Mouse (Mus musculus) kidney, postnatal 0 days (tissue): ENCODE results near the gene Hgf. TPM values are rescaled to one million over a fixed set of nuclear protein-coding genes. Genes with fewer than 3 reads are reported as not detected.
A peak's percentile ranks its signal among the peaks of the same experiment; 100 is the strongest.

Experiments
- ATAC-seq: fragments of 200-750 bp; cut with Nextera tagmentation; replicated peaks from 2 replicates; pipeline ENCODE4 v1.8.0; 2017; ENCODE audit warnings: low read depth, moderate number of reproducible peaks, moderate TSS enrichment, moderate library complexity; ENCODE audit not compliant: low FRiP score
- DNase-seq: peaks from one replicate; pipeline ENCODE4 v3.0.0-alpha.2; 2016; ENCODE audit warnings: low spot score
- H3K27ac ChIP-seq: fragments of 300-500 bp; sonication (generic); 2 replicates; pipeline ENCODE4 v1.5.1; 2014; ENCODE audit warnings: mild to moderate bottlenecking
- H3K27me3 ChIP-seq: fragments of 300-500 bp; sonication (generic); 2 replicates; pipeline ENCODE4 v1.6.1; 2014; ENCODE audit warnings: low read length, mixed read lengths; ENCODE audit not compliant: insufficient read depth
- H3K36me3 ChIP-seq: fragments of 300-500 bp; sonication (generic); 2 replicates; pipeline ENCODE4 v1.6.1; 2014; ENCODE audit warnings: low read length, mixed read lengths; ENCODE audit not compliant: insufficient read depth
- H3K4me1 ChIP-seq: fragments of 300-500 bp; sonication (generic); replicated peaks from 2 replicates; pipeline ENCODE4 v1.6.1; 2014; ENCODE audit warnings: antibody characterized with exemption, low read length, mixed read lengths; ENCODE audit not compliant: insufficient read depth
- H3K4me2 ChIP-seq: fragments of 300-500 bp; sonication (generic); 2 replicates; pipeline ENCODE4 v1.6.1; 2014; ENCODE audit warnings: mild to moderate bottlenecking, low read length, moderate library complexity, mixed read lengths
- H3K4me3 ChIP-seq: fragments of 300-500 bp; sonication (generic); replicated peaks from 2 replicates; pipeline ENCODE4 v1.5.1; 2014; ENCODE audit warnings: low read depth, low read length
- H3K9ac ChIP-seq: fragments of 300-500 bp; sonication (generic); 2 replicates; pipeline ENCODE4 v1.6.1; 2014; ENCODE audit warnings: low read depth, low read length
- H3K9me3 ChIP-seq: fragments of 300-500 bp; sonication (generic); replicated peaks from 2 replicates; pipeline ENCODE4 v1.6.1; 2016; ENCODE audit warnings: low read length, inconsistent platforms, mixed read lengths
- CTCF ChIP-seq: IDR thresholded peaks from 2 replicates; pipeline ENCODE4 v1.5.1; 2016; ENCODE audit warnings: antibody characterized with exemption, low read depth, mild to moderate bottlenecking, moderate library complexity
- WGBS: fragments of 180-500 bp; shearing (Covaris S2); extraction: QIAGEN DNeasy Blood & Tissue Kit; methylation state at CpG from one replicate; pipeline ENCODE4 v1.1.7; 2014; 5-methylcytosine and 5-hydroxymethylcytosine counted together
- polyA plus RNA-seq: library from polyadenylated mRNA; unstranded; fragments of >200 nt; fragmentation: Nextera tagmentation; extraction: Ambion mirVana; gene quantifications from 2 replicates; pipeline ENCODE4 v1.2.1, GENCODE M21; 2015

Gene Hgf
- 1.8 and 1.9 TPM in 2 replicates for polyA plus RNA-seq

DNA sequence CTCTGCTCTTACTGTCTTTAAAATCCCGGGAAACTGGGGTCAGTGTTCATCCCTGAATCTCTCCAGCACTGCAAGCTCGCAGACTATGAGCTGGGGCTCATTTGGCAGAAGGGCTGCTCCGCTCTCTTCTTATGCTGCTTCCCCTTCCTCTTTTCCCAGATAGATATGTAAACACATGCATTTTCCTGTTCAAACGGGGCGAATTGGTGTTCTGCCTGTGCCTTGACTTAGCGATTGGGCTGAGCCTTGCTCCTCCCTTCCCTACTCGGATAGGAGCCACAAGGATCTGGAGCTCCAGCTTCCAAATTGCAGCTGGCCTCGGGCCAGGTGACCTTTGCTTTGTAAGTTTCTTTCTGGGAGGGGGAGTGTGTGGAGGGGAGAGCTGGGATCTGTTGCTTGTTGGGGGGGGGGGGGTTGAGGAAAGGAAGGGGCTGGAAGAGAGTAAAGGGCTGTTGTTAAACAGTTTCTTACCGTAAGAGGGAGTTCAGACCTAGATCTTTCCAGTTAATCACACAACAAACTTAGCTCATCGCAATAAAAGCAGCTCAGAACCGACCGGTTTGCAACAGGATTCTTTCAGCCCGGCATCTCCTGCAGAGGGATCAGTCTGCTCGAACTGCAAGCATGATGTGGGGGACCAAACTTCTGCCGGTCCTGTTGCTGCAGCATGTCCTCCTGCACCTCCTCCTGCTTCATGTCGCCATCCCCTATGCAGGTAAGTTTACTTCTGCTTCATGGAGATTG lies at the start of gene Hgf:
Gene Hgf, plus strand, starts transcription at position 192 of the 744 bp plus-strand sequence.
- no peak within 1 kb of the TSS for H3K9ac ChIP-seq
- H3K27me3 ChIP-seq: no peaks in the 10 kb centered on the region
- peak; percentile 84 for DNase-seq
- H3K4me1 ChIP-seq: no peaks in the 10 kb centered on the region
- H3K4me3 ChIP-seq: peak within 1 kb of the TSS; percentile 21
- H3K36me3 ChIP-seq: no peaks in the 10 kb centered on the region
- peak; percentile 68 for ATAC-seq
- no peaks in the 10 kb centered on the region for H3K9me3 ChIP-seq
- WGBS: 2% methylated on average over 16 of the region's 16 CpGs
- TF ChIP-seq CTCF: peak; percentile 36; the same call in 1 of the 2 replicates
- H3K4me2 ChIP-seq: peak within 1 kb of the TSS; percentile 57
- no peak within 1 kb of the TSS for H3K27ac ChIP-seq

GRCm38 (mm10) chr5:16506702-16507350 lies 46.5 kb upstream of the Hgf start:
- no peaks in the 10 kb centered on the region for H3K27me3 ChIP-seq
- no peaks in the 10 kb centered on the region for H3K4me1 ChIP-seq
- no peaks in the 10 kb centered on the region for H3K9me3 ChIP-seq
- H3K4me3 ChIP-seq: no peak overlapping the region
- no peaks in the 10 kb centered on the region for H3K36me3 ChIP-seq
- TF ChIP-seq CTCF: no peak
- ATAC-seq: no peak
- H3K4me2 ChIP-seq: no peak overlapping the region
- no peak overlapping the region for H3K27ac ChIP-seq
- 78% methylated on average over 4 of the region's 4 CpGs for WGBS
- no peak for DNase-seq
- no peak overlapping the region for H3K9ac ChIP-seq

DNA sequence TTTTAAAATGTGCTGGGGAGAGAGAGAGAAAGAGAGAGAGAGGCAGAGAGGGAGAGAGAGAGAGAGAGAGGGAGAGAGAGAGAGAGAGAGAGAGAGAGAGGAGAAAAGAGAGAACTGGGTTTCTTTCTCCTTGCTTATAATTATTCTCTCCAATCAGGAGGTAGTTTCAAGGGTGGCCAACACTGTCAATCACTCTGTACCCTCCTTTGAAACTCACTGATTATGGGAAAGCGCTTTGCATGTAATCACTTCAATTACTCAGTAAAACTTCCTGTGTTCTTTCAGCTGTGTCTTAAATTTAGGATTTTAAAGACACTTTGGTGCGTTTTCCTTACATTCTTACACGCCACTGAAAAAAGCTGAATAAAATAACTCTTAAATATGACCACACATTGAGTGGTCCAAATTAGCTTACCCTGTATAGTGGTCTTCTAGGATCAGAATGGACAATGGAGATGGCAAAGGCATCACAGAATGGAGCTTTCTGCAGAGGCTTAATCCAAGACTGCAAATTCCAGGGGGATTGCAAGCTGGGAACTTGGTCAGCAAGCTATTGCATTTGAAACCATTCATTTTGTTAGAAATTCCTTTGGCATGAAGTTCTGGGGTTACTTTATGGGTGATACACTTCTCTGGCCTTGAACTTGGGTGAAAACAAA lies 21.5 kb upstream of the Hgf start:
- H3K36me3 ChIP-seq: no peaks in the 10 kb centered on the region
- ATAC-seq (no peak), DNase-seq (no peak)
- no peak for TF ChIP-seq CTCF
- no peak overlapping the region for H3K9ac ChIP-seq
- WGBS: 74% methylated on average over 3 of the region's 3 CpGs
- no peak overlapping the region for H3K27ac ChIP-seq
- no peak overlapping the region for H3K4me2 ChIP-seq
- H3K4me1 ChIP-seq: no peaks in the 10 kb centered on the region
- no peaks in the 10 kb centered on the region for H3K9me3 ChIP-seq
- no peaks in the 10 kb centered on the region for H3K27me3 ChIP-seq
- no peak overlapping the region for H3K4me3 ChIP-seq

DNA sequence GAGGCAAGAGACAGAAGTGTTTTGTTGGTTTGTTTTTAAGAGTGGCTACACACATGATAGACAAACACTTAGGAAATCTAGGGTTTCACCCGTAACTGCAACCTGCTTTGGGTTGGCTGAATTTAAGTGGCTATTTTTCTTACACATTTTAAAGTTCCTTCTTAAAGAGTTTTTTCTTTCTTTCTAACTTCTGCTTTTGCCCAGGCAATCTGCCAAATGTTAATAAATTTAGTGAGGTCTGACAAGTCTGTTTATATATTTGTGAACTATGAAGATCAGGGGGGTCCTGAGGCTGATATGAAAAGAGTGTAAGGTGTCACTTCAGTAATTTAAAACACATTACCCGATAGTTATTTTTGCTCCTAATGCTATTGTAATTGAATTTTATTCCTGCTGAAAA lies 15.2 kb upstream of the Hgf start:
- no peaks in the 10 kb centered on the region for H3K27me3 ChIP-seq
- no peaks in the 10 kb centered on the region for H3K9me3 ChIP-seq
- TF ChIP-seq CTCF: no peak
- H3K4me1 ChIP-seq: no peaks in the 10 kb centered on the region
- no peak overlapping the region for H3K9ac ChIP-seq
- no peak overlapping the region for H3K4me3 ChIP-seq
- H3K27ac ChIP-seq: no peak overlapping the region
- H3K36me3 ChIP-seq: no peaks in the 10 kb centered on the region
- ATAC-seq: no peak
- DNase-seq: no peak
- H3K4me2 ChIP-seq: no peak overlapping the region
- WGBS: 36% methylated on average over 2 of the region's 2 CpGs

GRCm38 (mm10) chr5:16541561-16542116 lies 11.7 kb upstream of the Hgf start:
- 12% methylated on average over 2 of the region's 2 CpGs for WGBS
- no peak for ATAC-seq
- H3K9ac ChIP-seq: no peak overlapping the region
- no peaks in the 10 kb centered on the region for H3K36me3 ChIP-seq
- H3K27me3 ChIP-seq: no peaks in the 10 kb centered on the region
- H3K4me2 ChIP-seq: no peak overlapping the region
- H3K27ac ChIP-seq: no peak overlapping the region
- DNase-seq: no peak
- no peak for TF ChIP-seq CTCF
- H3K4me3 ChIP-seq: no peak overlapping the region
- no peaks in the 10 kb centered on the region for H3K4me1 ChIP-seq
- no peaks in the 10 kb centered on the region for H3K9me3 ChIP-seq

- no peak overlapping the region for H3K27ac ChIP-seq
- WGBS: 82% methylated on average over 3 of the region's 3 CpGs
- no peak for ATAC-seq
- TF ChIP-seq CTCF: no peak
- no peaks in the 10 kb centered on the region for H3K4me1 ChIP-seq
- DNase-seq: no peak
- H3K4me2 ChIP-seq: no peak overlapping the region
- H3K9ac ChIP-seq: no peak overlapping the region
- H3K4me3 ChIP-seq: no peak overlapping the region
- no peaks in the 10 kb centered on the region for H3K27me3 ChIP-seq
- H3K36me3 ChIP-seq: no peaks in the 10 kb centered on the region
- H3K9me3 ChIP-seq: no peaks in the 10 kb centered on the region
Observed at GRCm38 (mm10) chr5:16547490-16547889, 5.8 kb upstream of the Hgf start.
